Mouse (Mus musculus) kidney, adult 11 months (tissue): ENCODE results near the gene Tmem28.

Experiments used
- DNase-seq: peaks from one replicate; pipeline ENCODE4 v3.0.0; 2022

Tmem28 gene

DNA sequence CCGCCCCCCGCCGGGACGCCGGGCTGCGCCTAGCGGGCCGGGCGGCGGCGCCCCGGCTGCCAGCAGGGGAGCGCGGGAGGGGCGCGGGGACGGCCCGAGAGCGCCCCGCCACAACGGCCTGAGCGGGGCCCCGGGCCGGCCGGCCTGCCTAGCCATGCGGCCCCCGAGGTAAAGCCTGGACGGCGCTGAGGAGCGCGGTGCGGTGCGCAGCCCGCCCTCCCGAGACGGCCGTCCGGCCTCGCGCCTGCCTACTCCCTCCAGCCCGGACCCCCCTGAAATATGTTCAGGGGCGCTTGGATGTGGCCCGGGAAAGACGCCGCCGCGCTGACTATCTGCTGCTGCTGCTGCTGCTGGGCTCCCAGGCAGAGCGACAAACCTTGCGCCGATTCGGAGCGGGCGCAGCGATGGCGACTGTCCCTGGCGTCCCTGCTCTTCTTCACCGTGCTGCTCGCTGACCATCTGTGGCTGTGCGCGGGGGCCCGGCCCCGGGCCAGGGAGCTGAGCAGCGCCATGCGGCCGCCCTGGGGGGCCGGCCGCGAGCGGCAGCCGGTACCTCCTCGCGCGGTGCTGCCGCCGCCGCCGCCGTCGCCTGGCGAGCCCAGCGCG is at the start of gene Tmem28:
Gene Tmem28, plus strand, starts transcription at position 232 of the 606 bp plus-strand sequence.
- DNase-seq = no peak

GRCm38 (mm10) chrX:99780308-99780707 is 40.5 kb upstream of the Tmem28 start:
- DNase-seq = no peak

DNA sequence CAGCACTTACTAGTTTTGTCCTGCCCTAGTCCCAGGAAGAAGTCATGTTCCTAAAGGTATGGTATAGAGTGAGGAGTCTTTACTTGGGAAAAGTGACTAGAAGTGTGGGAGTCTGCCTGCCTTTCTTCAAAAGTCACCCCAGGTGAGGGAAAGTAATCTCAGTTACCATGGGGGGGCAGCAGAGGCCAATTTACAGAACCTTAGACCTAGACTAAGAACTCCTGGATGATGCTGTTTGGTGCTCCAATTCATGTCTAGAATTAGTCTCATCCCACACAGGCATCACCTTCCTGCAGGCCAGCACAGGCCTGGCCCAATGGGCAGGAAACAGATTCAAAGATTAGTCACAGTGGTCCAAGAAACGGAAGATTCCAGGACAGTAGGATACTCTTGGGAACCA is 12.4 kb upstream of the Tmem28 start:
- DNase-seq = no peak

DNA sequence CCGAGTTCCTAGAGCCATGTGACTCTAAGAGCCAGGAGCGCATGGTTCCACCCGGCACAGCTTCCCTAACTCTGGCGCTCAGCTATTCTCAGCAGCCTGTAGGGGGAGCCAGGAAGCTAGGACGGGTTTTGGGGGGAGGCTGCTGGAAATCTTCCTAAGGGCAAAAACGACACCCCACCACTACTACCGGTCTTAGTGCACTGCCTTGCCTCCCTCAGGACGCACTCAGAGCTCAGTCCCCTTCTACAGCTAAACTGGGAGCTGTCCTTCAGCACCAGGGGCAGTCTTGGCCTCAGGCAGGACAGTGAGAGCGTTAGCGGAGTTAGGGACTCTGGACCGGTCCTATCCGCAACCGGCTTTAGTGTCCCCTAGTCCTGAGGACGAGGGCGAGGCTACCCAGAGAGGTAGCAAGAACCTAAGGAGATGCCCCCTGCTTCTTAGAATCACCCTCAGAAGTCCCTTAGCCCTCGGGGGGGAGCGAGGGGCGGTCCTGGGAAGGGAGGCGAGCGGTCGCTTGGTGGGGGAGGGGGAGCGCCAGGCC is 1.4 kb upstream of the Tmem28 start:
- DNase-seq = peak; percentile 39

DNA sequence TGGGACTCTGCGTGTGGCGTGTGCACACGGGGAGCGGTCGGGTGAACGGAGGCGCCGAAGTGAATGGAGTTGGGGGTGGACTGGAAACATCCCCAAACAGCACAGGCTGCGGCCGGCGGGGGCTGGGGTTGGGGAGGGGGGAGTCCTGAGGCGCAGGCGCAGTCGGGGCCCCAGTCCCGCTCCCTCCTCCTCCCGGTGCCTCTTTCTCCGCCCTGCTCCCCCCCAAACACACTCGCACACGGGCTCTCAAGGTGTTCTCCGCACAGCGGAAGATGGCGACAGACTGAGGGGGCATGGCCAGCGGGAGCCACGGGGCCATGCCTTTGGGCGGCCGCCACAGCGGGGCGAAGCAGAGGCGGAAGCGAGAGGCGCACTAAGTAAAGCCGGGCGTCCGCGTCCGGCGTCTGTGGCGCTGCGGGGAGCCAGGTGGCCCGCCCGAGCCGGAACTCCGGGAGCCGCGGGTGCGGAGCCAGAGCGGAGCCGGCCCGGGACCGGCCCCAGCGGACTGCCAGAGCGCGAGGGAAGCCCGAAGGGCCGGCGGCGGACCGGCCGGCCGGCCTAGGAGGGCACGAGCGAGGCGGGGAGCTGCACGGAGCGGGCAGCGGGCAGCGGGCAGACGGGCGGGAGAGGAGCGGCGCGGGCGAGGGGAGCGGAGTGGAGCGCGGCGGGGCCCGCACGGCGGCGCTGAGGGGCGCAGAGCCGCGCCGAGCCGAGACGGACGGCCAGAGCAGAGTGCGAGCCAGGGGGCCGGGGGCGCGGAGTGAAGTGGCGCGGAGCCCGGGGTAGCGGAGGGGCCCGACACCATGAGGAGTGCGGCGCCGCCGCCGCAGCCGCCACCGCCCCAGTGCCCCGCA is 658 bp upstream of the Tmem28 start:
- peak; percentile 27 for DNase-seq

- no peak for DNase-seq
Observed at GRCm38 (mm10) chrX:99842090-99842489, 21.3 kb downstream of the Tmem28 start.

- DNase-seq = peak; percentile 50
Observed at GRCm38 (mm10) chrX:99853261-99853741, 32.5 kb downstream of the Tmem28 start.

DNA sequence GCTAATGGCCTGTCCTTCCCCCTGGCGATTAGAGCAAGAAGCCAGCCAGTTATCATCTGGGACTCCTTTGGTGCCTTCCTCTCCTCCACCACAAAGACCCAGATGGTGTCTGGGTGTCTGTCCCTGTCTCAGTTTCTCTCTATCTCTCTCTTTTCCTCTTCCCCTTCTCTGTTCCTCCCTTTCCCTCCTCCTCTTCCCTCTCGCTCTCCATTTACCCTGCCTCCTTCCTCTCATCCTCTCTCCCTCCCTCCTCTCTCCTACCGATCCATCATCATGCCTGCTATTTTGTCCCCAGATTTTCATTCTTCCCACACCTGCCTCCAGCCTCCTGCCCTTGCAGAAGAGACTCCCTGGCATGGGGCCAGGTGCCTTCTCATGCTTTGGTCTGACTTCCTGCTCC is 33.0 kb downstream of the Tmem28 start:
- DNase-seq = no peak

- DNase-seq = no peak
Observed at GRCm38 (mm10) chrX:99872228-99872627, 51.4 kb downstream of the Tmem28 start.

- DNase-seq = no peak
Observed at GRCm38 (mm10) chrX:99872632-99873201, 51.9 kb downstream of the Tmem28 start.

GRCm38 (mm10) chrX:99873259-99873919 is 52.6 kb downstream of the Tmem28 start:
- no peak for DNase-seq

DNA sequence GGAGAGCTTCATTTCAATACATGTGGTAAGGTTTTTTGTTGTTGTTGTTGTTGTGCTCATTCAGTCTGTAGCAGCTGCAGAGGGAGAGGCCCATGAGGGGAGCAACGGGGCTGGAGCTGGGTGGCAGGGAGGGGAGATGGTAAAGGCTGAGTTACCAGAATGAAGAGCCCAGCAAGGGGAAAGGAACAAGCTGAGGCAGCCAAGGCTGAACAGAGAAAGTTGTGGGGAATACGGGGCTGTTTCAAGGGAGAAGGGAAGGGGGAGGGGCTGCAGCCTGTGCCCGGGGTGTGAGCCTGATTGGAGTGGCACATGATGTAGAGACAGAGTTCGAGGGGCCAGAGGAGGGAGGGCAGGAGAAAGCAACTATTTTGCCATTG is 53.1 kb downstream of the Tmem28 start:
- no peak for DNase-seq

- DNase-seq = no peak
Observed at GRCm38 (mm10) chrX:99876781-99877180, 56.0 kb downstream of the Tmem28 start.

DNA sequence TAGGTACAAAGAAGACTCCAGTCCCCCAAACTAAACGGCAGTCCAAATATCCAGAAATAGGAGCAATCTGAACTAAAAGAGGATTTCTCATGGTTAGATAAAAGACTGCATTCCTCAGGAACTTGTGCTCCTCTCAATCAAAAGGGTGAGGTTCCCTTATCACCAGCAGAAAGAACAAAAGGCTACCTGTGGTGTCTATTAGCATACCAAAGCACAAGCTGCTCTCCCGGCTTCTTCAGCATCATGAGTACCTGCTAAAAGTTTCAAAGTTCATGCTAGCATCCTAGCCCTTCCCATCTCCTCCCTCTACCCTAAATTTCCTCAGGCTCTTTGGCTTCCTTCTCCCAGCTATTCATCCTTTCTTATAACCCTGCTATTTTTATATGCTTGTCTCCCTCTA is 62.6 kb downstream of the Tmem28 start:
- no peak for DNase-seq
